In the genomic region with DNA sequence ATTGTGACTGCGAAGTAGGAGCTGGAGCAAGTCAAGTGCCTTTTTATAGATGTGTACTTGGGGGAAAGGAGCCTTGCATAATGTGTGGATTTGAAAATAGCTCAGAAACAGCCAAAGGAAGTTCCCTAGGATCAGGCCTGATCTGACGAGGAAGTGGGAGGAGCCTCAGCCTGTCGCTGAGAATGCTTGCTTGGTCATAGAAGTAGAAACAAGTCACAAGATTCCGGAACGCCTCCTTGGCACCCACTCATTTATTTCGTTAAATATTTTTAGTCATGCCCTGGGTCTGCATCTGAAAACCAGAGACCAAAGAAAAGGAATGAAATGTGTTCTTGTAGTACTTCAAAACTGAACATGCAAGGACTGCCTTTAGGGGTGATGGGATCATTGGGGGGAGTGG, we compare ENCODE assay signal across 8 mouse cellular contexts. TPM values are rescaled to one million over a fixed set of nuclear protein-coding genes. Genes with fewer than 3 reads are reported as not detected.
A peak's percentile ranks its signal among the peaks of the same experiment; 100 is the strongest.
DNase-seq lines count a peak whose midpoint lies in the region; ATAC-seq and TF ChIP-seq lines count a peak whose summit lies in the region.

No protein-coding gene starts in this region.

- peak overlapping the region; percentile 93 for H3K9ac ChIP-seq in MEL (ENCODE audit: control insufficient read depth, low read depth, low read length, poor library complexity, severe bottlenecking)
- H3K9ac ChIP-seq in embryonic facial prominence, embryonic 11.5 days (replicated peaks; ENCODE audit: low read length): no peak overlapping the region
- H3K9ac ChIP-seq in liver, embryonic 15.5 days: peak overlapping the region; percentile 77

- ATAC-seq in embryonic facial prominence, embryonic 11.5 days (replicated peaks; ENCODE audit: insufficient number of reproducible peaks, low FRiP score, low TSS enrichment, low read depth): no peak
- ATAC-seq in liver, embryonic 15.5 days (ENCODE audit: insufficient read depth): peak; percentile 40

- peak in 1 of 2 experiments; percentile 27; a peak in 2 of 4 replicates for TF ChIP-seq POLR2A in MEL (IDR thresholded peaks at IDR 0.05; ENCODE audit: control insufficient read depth in 1 of 2, insufficient read depth in 1 of 2, low read depth in 1 of 2, low read length in 2 of 2, poor library complexity in 1 of 2)

- H3K4me2 ChIP-seq in embryonic facial prominence, embryonic 11.5 days (ENCODE audit: low read depth, low read length): 0 out of 2 replicates have a peak overlapping the region, but pooled peaks have one; percentile 91
- peak overlapping the region; percentile 97 for H3K4me2 ChIP-seq in liver, embryonic 15.5 days

- no peaks in the 10 kb centered on the region for H3K27me3 ChIP-seq in MEL (ENCODE audit: control insufficient read depth in 1 of 2, insufficient read depth in 2 of 2, low read length in 2 of 2)
- H3K27me3 ChIP-seq in embryonic facial prominence, embryonic 11.5 days (ENCODE audit: control insufficient read depth, insufficient read depth, low read length): no peaks in the 10 kb centered on the region
- H3K27me3 ChIP-seq in liver, embryonic 15.5 days: no peaks in the 10 kb centered on the region

- no peak for TF ChIP-seq EP300 in MEL (IDR thresholded peaks at IDR 0.05; ENCODE audit: low read depth in 1 of 2, low read length in 2 of 2)

- 48% methylated on average over 6 of the region's 6 CpGs for WGBS in embryonic facial prominence, embryonic 11.5 days
- 6% methylated on average over 6 of the region's 6 CpGs for WGBS in liver, embryonic 15.5 days (ENCODE audit: insufficient replicate concordance)

- H3K36me3 ChIP-seq in MEL (ENCODE audit: control insufficient read depth in 1 of 2, insufficient read depth in 2 of 2, low read length in 2 of 2): peaks cover 0 to 12% of the 10 kb centered on the region in 2 experiments; a peak in 2 of 4 replicates
- peaks cover 7% of the 10 kb centered on the region for H3K36me3 ChIP-seq in embryonic facial prominence, embryonic 11.5 days (replicated peaks; ENCODE audit: control insufficient read depth, insufficient read depth, low read depth, low read length)
- H3K36me3 ChIP-seq in liver, embryonic 15.5 days (replicated peaks): peaks cover 25% of the 10 kb centered on the region

- H3K9me3 ChIP-seq in MEL (replicated peaks; ENCODE audit: insufficient read depth, low read length): no peaks in the 10 kb centered on the region
- H3K9me3 ChIP-seq in embryonic facial prominence, embryonic 11.5 days (replicated peaks; ENCODE audit: control insufficient read depth, low read length): no peaks in the 10 kb centered on the region
- H3K9me3 ChIP-seq in liver, embryonic 15.5 days (replicated peaks): no peaks in the 10 kb centered on the region

- H3K4me3 ChIP-seq in MEL (ENCODE audit: control insufficient read depth in 1 of 2, insufficient read depth in 1 of 2, low read depth in 2 of 2, low read length in 2 of 2): peak overlapping the region; percentile 47 to 74
- H3K4me3 ChIP-seq in embryonic facial prominence, embryonic 11.5 days (ENCODE audit: low read depth, low read length): peak overlapping the region; percentile 53; the same call in 1 of the 2 replicates
- H3K4me3 ChIP-seq in liver, embryonic 15.5 days (replicated peaks): peak overlapping the region; percentile 70

- H3K79me2 ChIP-seq in MEL (ENCODE audit: control insufficient read depth, insufficient read depth, low read length, poor library complexity): peaks cover 36% of the 10 kb centered on the region

- H3K4me1 ChIP-seq in MEL (ENCODE audit: control insufficient read depth in 1 of 2, insufficient read depth in 2 of 2, low read length in 2 of 2): peaks cover 6 to 18% of the 10 kb centered on the region in 2 experiments; a peak in 3 of 4 replicates
- peaks cover 7% of the 10 kb centered on the region for H3K4me1 ChIP-seq in embryonic facial prominence, embryonic 11.5 days (ENCODE audit: control insufficient read depth, insufficient read depth, low read length)
- H3K4me1 ChIP-seq in liver, embryonic 15.5 days (replicated peaks): peaks cover 64% of the 10 kb centered on the region

- H3K27ac ChIP-seq in MEL (ENCODE audit: control insufficient read depth, low read depth, low read length): peak overlapping the region; percentile 99
- H3K27ac ChIP-seq in embryonic facial prominence, embryonic 11.5 days (replicated peaks; ENCODE audit: low read depth, low read length): no peak overlapping the region
- H3K27ac ChIP-seq in liver, embryonic 15.5 days (replicated peaks): peak overlapping the region; percentile 98

- TF ChIP-seq RAD21 in MEL (IDR thresholded peaks at IDR 0.05; ENCODE audit: low read depth, low read length): no peak

- DNase-seq in 416B (ENCODE audit: low read depth): peak; percentile 96
- peak; percentile 96 for DNase-seq in MEL (ENCODE audit: low read depth, low spot score)
- DNase-seq in embryonic facial prominence, embryonic 11.5 days (ENCODE audit: low spot score): no peak
- peak; percentile 81 for DNase-seq in heart, adult 8-10 months (ENCODE audit: low spot score)
- peak; percentile 83 for DNase-seq in kidney, adult 18-20 months
- DNase-seq in natural killer cell, adult 2 months (ENCODE audit: low spot score in 2 of 2): peak; percentile 70 to 77
- DNase-seq in ovary, postnatal 14 days (ENCODE audit: low spot score): no peak

- no peak for TF ChIP-seq CTCF in MEL (IDR thresholded peaks at IDR 0.05 in 2 of 3, conservative IDR thresholded peaks at IDR 0.05 in 1 of 3; ENCODE audit: control insufficient read depth in 1 of 3, insufficient read depth in 1 of 3, low read depth in 2 of 3, low read length in 3 of 3, poor library complexity in 1 of 3, severe bottlenecking in 1 of 3)

TF ChIP-seq in MEL, 35 proteins besides CTCF, POLR2A, EP300 and RAD21 (continues in another document):
- peak; percentile 21; the same call in 1 of the 2 replicates for TF ChIP-seq ETS1 (IDR thresholded peaks at IDR 0.05; ENCODE audit: low read depth, low read length)
- TF ChIP-seq MXI1 (IDR thresholded peaks at IDR 0.05; ENCODE audit: low read depth, low read length): no peak
- no peak for TF ChIP-seq ZKSCAN1 (IDR thresholded peaks at IDR 0.05; ENCODE audit: low read depth, low read length)
- no peak; the same call in none of the 2 replicates for TF ChIP-seq NELFE (IDR thresholded peaks at IDR 0.05; ENCODE audit: low read depth, low read length)
- no peak; the same call in none of the 2 replicates for TF ChIP-seq SIN3A (IDR thresholded peaks at IDR 0.05; ENCODE audit: low read length)
- TF ChIP-seq POLR2AphosphoS2 (IDR thresholded peaks at IDR 0.05; ENCODE audit: low read length): peak; percentile 17; the same call in 1 of the 2 replicates
- TF ChIP-seq KAT2A (conservative IDR thresholded peaks at IDR 0.05; ENCODE audit: low read depth, low read length): no peak
- no peak for TF ChIP-seq CHD1 (IDR thresholded peaks at IDR 0.05; ENCODE audit: low read depth, low read length)
- TF ChIP-seq MAZ (IDR thresholded peaks at IDR 0.05; ENCODE audit: low read depth, low read length): no peak
- TF ChIP-seq UBTF (IDR thresholded peaks at IDR 0.05; ENCODE audit: borderline replicate concordance, insufficient read depth, low read depth, low read length): no peak
- TF ChIP-seq ELF1 (IDR thresholded peaks at IDR 0.05; ENCODE audit: low read depth, low read length): peak; percentile 85
- no peak for TF ChIP-seq ZNF384 (IDR thresholded peaks at IDR 0.05; ENCODE audit: low read depth, low read length)
- TF ChIP-seq MEF2A (IDR thresholded peaks at IDR 0.05; ENCODE audit: extremely low read depth, insufficient replicate concordance, low read depth, low read length, poor library complexity, severe bottlenecking): peak; percentile 35; the same call in 1 of the 2 replicates
- TF ChIP-seq USF1 (IDR thresholded peaks at IDR 0.05; ENCODE audit: low read depth, low read length): 0 out of 2 replicates have a peak, but pooled peaks have one; percentile 34
- no peak for TF ChIP-seq TAL1 (IDR thresholded peaks at IDR 0.05; ENCODE audit: low read length)
- TF ChIP-seq GABPA (IDR thresholded peaks at IDR 0.05; ENCODE audit: low read depth, low read length): no peak
- TF ChIP-seq BHLHE40 (IDR thresholded peaks at IDR 0.05; ENCODE audit: borderline replicate concordance, low read depth, low read length): no peak
- no peak for TF ChIP-seq ZC3H11A (IDR thresholded peaks at IDR 0.05; ENCODE audit: low read depth, low read length)
- TF ChIP-seq TBP (IDR thresholded peaks at IDR 0.05; ENCODE audit: low read depth, low read length): peak; percentile 65
- no peak; the same call in 1 of the 2 replicates for TF ChIP-seq ZMIZ1 (IDR thresholded peaks at IDR 0.05; ENCODE audit: low read depth, low read length)
- TF ChIP-seq MYC (IDR thresholded peaks at IDR 0.05; ENCODE audit: low read depth, low read length): no peak; the same call in 1 of the 2 replicates
- no peak for TF ChIP-seq SMC3 (IDR thresholded peaks at IDR 0.05; ENCODE audit: low read depth, low read length)
- TF ChIP-seq JUND (IDR thresholded peaks at IDR 0.05; ENCODE audit: low read depth, low read length): no peak

RNA-seq across cellular contexts. Expression of a gene that starts 8.3 kb away (rescaled TPM):
- total RNA-seq in MEL (2012; rRNA removed): 5.8 and 7.7 TPM in 2 replicates
- polyA plus RNA-seq in MEL (2012; ENCODE audit: insufficient read depth in 1 of 2, insufficient read length in 2 of 2, low read depth in 1 of 2, low replicate concordance in 2 of 2, missing spikeins in 1 of 2): 10 to 100 TPM in 1 of 2 experiments, not detected in 1; 37.3 TPM
- polyA plus RNA-seq in embryonic facial prominence, embryonic 11.5 days (2014; fragmentation: Nextera tagmentation; extraction: Ambion mirVana): 3.0 and 3.6 TPM in 2 replicates
- 10 to 100 TPM in 3 of 4 experiments, 1 to 10 TPM in 1; 7.4 to 13.4 (median 10.2) TPM for total RNA-seq in heart, adult 8-10 months (2022)
- polyA plus RNA-seq in liver, embryonic 15.5 days (2015; fragmentation: Nextera tagmentation; extraction: Ambion mirVana): 1.4 and 1.5 TPM in 2 replicates

RNA-seq across cellular contexts. Expression of a gene that starts 57.9 kb away (rescaled TPM):
- 7.2 and 8.0 TPM in 2 replicates for total RNA-seq in MEL (2012; rRNA removed)
- 10 to 100 TPM in 1 of 2 experiments, not detected in 1; 15.1 TPM for polyA plus RNA-seq in MEL (2012; ENCODE audit: insufficient read depth in 1 of 2, insufficient read length in 2 of 2, low read depth in 1 of 2, low replicate concordance in 2 of 2, missing spikeins in 1 of 2)
- 2.5 and 3.4 TPM in 2 replicates for polyA plus RNA-seq in embryonic facial prominence, embryonic 11.5 days (2014; fragmentation: Nextera tagmentation; extraction: Ambion mirVana)
- total RNA-seq in heart, adult 8-10 months (2022): 1 to 10 TPM; 5.3 to 6.4 (median 5.8) TPM
- 1.2 TPM in 2 replicates for polyA plus RNA-seq in liver, embryonic 15.5 days (2015; fragmentation: Nextera tagmentation; extraction: Ambion mirVana)

RNA-seq across cellular contexts. Expression of a gene that starts 58.9 kb away (rescaled TPM):
- 165 and 178 TPM in 2 replicates for total RNA-seq in MEL (2012; rRNA removed)
- polyA plus RNA-seq in MEL (2012; ENCODE audit: insufficient read depth in 1 of 2, insufficient read length in 2 of 2, low read depth in 1 of 2, low replicate concordance in 2 of 2, missing spikeins in 1 of 2): 100 to 1,000 TPM; 123 to 129 TPM
- polyA plus RNA-seq in embryonic facial prominence, embryonic 11.5 days (2014; fragmentation: Nextera tagmentation; extraction: Ambion mirVana): 55.7 and 62.6 TPM in 2 replicates
- total RNA-seq in heart, adult 8-10 months (2022): 10 to 100 TPM; 17.5 to 19.3 (median 17.8) TPM
- 19.7 and 20.0 TPM in 2 replicates for polyA plus RNA-seq in liver, embryonic 15.5 days (2015; fragmentation: Nextera tagmentation; extraction: Ambion mirVana)

Comparison
In these comparisons a context has a peak if more than half of its experiments do, and no peak if none do; other contexts are left out.
1. DNase-seq: peak in 416B (single experiment), MEL (single experiment), heart, adult 8-10 months (single experiment), kidney, adult 18-20 months (single experiment) and natural killer cell, adult 2 months (2 of 2); none in embryonic facial prominence, embryonic 11.5 days (single experiment) and ovary, postnatal 14 days (single experiment).
2. Peak in every context shown above with its lines, with median percentiles within 50 percentile points of each other: H3K4me3 ChIP-seq.